17 mouse cellular contexts compared by ENCODE assay signal in genomic region chr3:7713130-7713529, GRCm38 (mm10).
"Had no signal": no experiment of that assay in that cellular context is flagged by ENCODE, and none has a peak within 500 bp of the region (broad histone marks: within the 10 kb centered on the region; RNA-seq: fewer than 3 reads in every experiment).

No protein-coding gene starts in this region.

- H3K27me3 ChIP-seq: intestine, embryonic 15.5 days; liver, embryonic 13.5 days; lung, embryonic 15.5 days; megakaryocyte, embryonic 14.5 days had no signal

- H3K36me3 ChIP-seq: intestine, embryonic 15.5 days; limb, embryonic 10.5 days; liver, embryonic 13.5 days; lung, embryonic 15.5 days had no signal

- H3K9ac ChIP-seq: intestine, embryonic 15.5 days; liver, embryonic 13.5 days; liver, postnatal 0 days; lung, embryonic 15.5 days had no signal

- H3K9me3 ChIP-seq: intestine, embryonic 15.5 days; limb, embryonic 10.5 days; liver, embryonic 13.5 days; lung, embryonic 15.5 days had no signal

- ATAC-seq: intestine, embryonic 15.5 days; liver, postnatal 0 days; midbrain, embryonic 16.5 days had no signal

- DNase-seq: kidney, postnatal 10 days; kidney, postnatal 4 days; liver, embryonic 13.5 days; liver, postnatal 0 days; lung, postnatal 14 days; right cerebral cortex, adult 18-20 months; right cerebral cortex, postnatal 25 days; thymus, adult 2 months; thymus, postnatal 36 days had no signal

- H3K4me1 ChIP-seq: intestine, embryonic 15.5 days; limb, embryonic 10.5 days; liver, embryonic 13.5 days; lung, embryonic 15.5 days; megakaryocyte, embryonic 14.5 days had no signal

- H3K4me2 ChIP-seq: intestine, embryonic 15.5 days; liver, embryonic 13.5 days; lung, embryonic 15.5 days; midbrain, embryonic 11.5 days had no signal

- H3K4me3 ChIP-seq: intestine, embryonic 15.5 days; left cerebral cortex, adult 2 months; limb, embryonic 10.5 days; liver, embryonic 13.5 days; lung, embryonic 15.5 days; megakaryocyte, embryonic 14.5 days had no signal

- H3K27ac ChIP-seq: intestine, embryonic 15.5 days; left cerebral cortex, adult 2 months; limb, embryonic 10.5 days; liver, embryonic 13.5 days; lung, embryonic 15.5 days; macrophage had no signal
